Mouse (Mus musculus) intestine, embryonic 14.5 days (tissue): ENCODE results near the gene Zdhhc6. TPM values are rescaled to one million over a fixed set of nuclear protein-coding genes. Genes with fewer than 3 reads are reported as not detected.

ENCODE experiments used
- ATAC-seq: fragments of 200-750 bp; cut with Nextera tagmentation; replicated peaks from 2 replicates; pipeline ENCODE4 v1.8.0; 2017; ENCODE audit warnings: low read depth, moderate number of reproducible peaks, moderate TSS enrichment, moderate library complexity; ENCODE audit not compliant: low FRiP score, low TSS enrichment
- DNase-seq: peaks from one replicate; pipeline ENCODE4 v3.0.0-alpha.2; 2018; ENCODE audit warnings: low spot score
- H3K27ac ChIP-seq: fragments of 300-500 bp; sonication (generic); 2 replicates; pipeline ENCODE4 v1.5.1; 2014; ENCODE audit warnings: low read depth, mild to moderate bottlenecking, control low read depth
- H3K27me3 ChIP-seq: fragments of 300-500 bp; sonication (generic); replicated peaks from 2 replicates; pipeline ENCODE4 v1.6.1; 2014; ENCODE audit warnings: low read length, control low read depth; ENCODE audit not compliant: control insufficient read depth, insufficient read depth
- H3K36me3 ChIP-seq: fragments of 300-500 bp; sonication (generic); 2 replicates; pipeline ENCODE4 v1.6.1; 2014; ENCODE audit warnings: low read length, control low read depth; ENCODE audit not compliant: control insufficient read depth, insufficient read depth
- H3K4me1 ChIP-seq: fragments of 300-500 bp; sonication (generic); replicated peaks from 2 replicates; pipeline ENCODE4 v1.6.1; 2014; ENCODE audit warnings: low read length, control low read depth, mixed read lengths; ENCODE audit not compliant: control insufficient read depth, insufficient read depth
- H3K4me2 ChIP-seq: fragments of 300-500 bp; sonication (generic); 2 replicates; pipeline ENCODE4 v1.6.1; 2014; ENCODE audit warnings: low read length
- H3K4me3 ChIP-seq: fragments of 300-500 bp; sonication (generic); 2 replicates; pipeline ENCODE4 v1.5.1; 2014; ENCODE audit warnings: low read depth, low read length, control low read depth, mixed read lengths
- H3K9ac ChIP-seq: fragments of 300-500 bp; sonication (generic); 2 replicates; pipeline ENCODE4 v1.6.1; 2014; ENCODE audit warnings: mild to moderate bottlenecking, low read length
- H3K9me3 ChIP-seq: fragments of 300-500 bp; sonication (generic); 2 replicates; pipeline ENCODE4 v1.6.1; 2016; ENCODE audit warnings: low read length, control low read depth; ENCODE audit not compliant: control insufficient read depth
- WGBS: fragments of 180-500 bp; shearing (Covaris S2); extraction: QIAGEN DNeasy Blood & Tissue Kit; methylation state at CpG from one replicate; pipeline ENCODE4 v1.1.7; 2014; 5-methylcytosine and 5-hydroxymethylcytosine counted together
- polyA plus RNA-seq: library from polyadenylated mRNA; unstranded; fragments of >200 nt; fragmentation: Nextera tagmentation; extraction: Ambion mirVana; gene quantifications from 2 replicates; pipeline ENCODE4 v1.2.1, GENCODE M21; 2014

The Zdhhc6 gene
- polyA plus RNA-seq, 1 experiment from 2014 or later, result 102 TPM

- H3K4me3 ChIP-seq, result no peak within 1 kb of the TSS
- no peak within 1 kb of the TSS for H3K27ac ChIP-seq
- no peaks in the 10 kb centered on the region; the same call in 1 of the 2 replicates for H3K4me1 ChIP-seq
- H3K9ac ChIP-seq, result no peak within 1 kb of the TSS
- ATAC-seq, result no peak
- H3K4me2 ChIP-seq, result no peak within 1 kb of the TSS
- DNase-seq, result no peak
- H3K36me3 ChIP-seq, result no peaks in the 10 kb centered on the region
- 0 out of 2 replicates have a peak, but pooled peaks cover 3% of the 10 kb centered on the region for H3K9me3 ChIP-seq
- 94% methylated on average over 9 of the region's 9 CpGs for WGBS
- no peaks in the 10 kb centered on the region for H3K27me3 ChIP-seq
These were observed 64.3 kb downstream of the Zdhhc6 start, which contains the start of gene Acsl5 for GRCm38 (mm10) chr19:55251383-55252124. Gene Acsl5, plus strand, starts transcription at chr19:55251938.

GRCm38 (mm10) chr19:55250451-55250850, 65.4 kb downstream of the Zdhhc6 start:
- Histone ChIP-seq H3K27ac (no peak overlapping the region), H3K4me2 (no peak overlapping the region), H3K9ac (no peak overlapping the region), H3K4me1 (no peaks in the 10 kb centered on the region; the same call in 1 of the 2 replicates), H3K9me3 (0 out of 2 replicates have a peak, but pooled peaks cover 3% of the 10 kb centered on the region), H3K27me3 (no peaks in the 10 kb centered on the region), H3K4me3 (no peak overlapping the region), H3K36me3 (no peaks in the 10 kb centered on the region)
- WGBS, result 89% methylated on average over 5 of the region's 5 CpGs
- no peak for ATAC-seq
- DNase-seq, result no peak

GRCm38 (mm10) chr19:55247991-55248520, 67.8 kb downstream of the Zdhhc6 start:
- 50% methylated on average over 9 of the region's 9 CpGs for WGBS
- no peak for ATAC-seq
- Histone ChIP-seq H3K27me3 (no peaks in the 10 kb centered on the region), H3K27ac (no peak overlapping the region), H3K36me3 (no peaks in the 10 kb centered on the region), H3K4me2 (no peak overlapping the region), H3K9ac (no peak overlapping the region), H3K4me3 (no peak overlapping the region), H3K4me1 (no peaks in the 10 kb centered on the region; the same call in 1 of the 2 replicates), H3K9me3 (0 out of 2 replicates have a peak, but pooled peaks cover 3% of the 10 kb centered on the region)
- no peak for DNase-seq

- no peak for DNase-seq
- no peak for ATAC-seq
- H3K9me3 ChIP-seq, result 0 out of 2 replicates have a peak, but pooled peaks cover 3% of the 10 kb centered on the region
- no peak overlapping the region for H3K4me2 ChIP-seq
- no peak overlapping the region for H3K9ac ChIP-seq
- no peaks in the 10 kb centered on the region for H3K4me1 ChIP-seq
- 79% methylated on average over 5 of the region's 5 CpGs for WGBS
- H3K4me3 ChIP-seq, result no peak overlapping the region
- no peaks in the 10 kb centered on the region for H3K36me3 ChIP-seq
- no peak overlapping the region for H3K27ac ChIP-seq
- no peaks in the 10 kb centered on the region for H3K27me3 ChIP-seq
These were observed 68.3 kb downstream of the Zdhhc6 start for GRCm38 (mm10) chr19:55247563-55247962.

GRCm38 (mm10) chr19:55244791-55245231, 71.0 kb downstream of the Zdhhc6 start:
- H3K4me1 ChIP-seq, result no peaks in the 10 kb centered on the region
- no peak overlapping the region for H3K4me3 ChIP-seq
- H3K4me2 ChIP-seq, result no peak overlapping the region
- no peaks in the 10 kb centered on the region for H3K27me3 ChIP-seq
- H3K9me3 ChIP-seq, result no peaks in the 10 kb centered on the region
- ATAC-seq (0 out of 2 replicates have a peak, but pooled peaks have one; percentile 50), DNase-seq (peak; percentile 57)
- H3K27ac ChIP-seq, result no peak overlapping the region
- WGBS, result 21% methylated on average over 7 of the region's 7 CpGs
- no peak overlapping the region for H3K9ac ChIP-seq
- no peaks in the 10 kb centered on the region for H3K36me3 ChIP-seq

- Histone ChIP-seq H3K4me2 (no peak within 1 kb of the TSS), H3K4me3 (no peak within 1 kb of the TSS), H3K36me3 (no peaks in the 10 kb centered on the region), H3K9me3 (no peaks in the 10 kb centered on the region), H3K27me3 (no peaks in the 10 kb centered on the region), H3K27ac (no peak within 1 kb of the TSS), H3K9ac (no peak within 1 kb of the TSS), H3K4me1 (no peaks in the 10 kb centered on the region)
- WGBS, result 76% methylated on average over 6 of the region's 6 CpGs
- DNase-seq, result no peak
- ATAC-seq, result no peak
These were observed 74.6 kb downstream of the Zdhhc6 start, which contains the start of gene Gucy2g for GRCm38 (mm10) chr19:55241186-55241645. Gene Gucy2g, minus strand, starts transcription at chr19:55241236.

GRCm38 (mm10) chr19:55239766-55240426, 75.9 kb downstream of the Zdhhc6 start:
- Histone ChIP-seq H3K27me3 (no peaks in the 10 kb centered on the region), H3K9ac (no peak overlapping the region), H3K27ac (no peak overlapping the region), H3K4me2 (no peak overlapping the region), H3K9me3 (no peaks in the 10 kb centered on the region), H3K4me1 (no peaks in the 10 kb centered on the region), H3K4me3 (no peak overlapping the region), H3K36me3 (no peaks in the 10 kb centered on the region)
- DNase-seq (no peak), ATAC-seq (no peak)
- WGBS, result 58% methylated on average over 6 of the region's 6 CpGs

- no peak overlapping the region for H3K9ac ChIP-seq
- H3K27ac ChIP-seq, result no peak overlapping the region
- ATAC-seq, result no peak
- H3K4me2 ChIP-seq, result no peak overlapping the region
- no peak overlapping the region for H3K4me3 ChIP-seq
- no peaks in the 10 kb centered on the region for H3K27me3 ChIP-seq
- 82% methylated on average over 5 of the region's 5 CpGs for WGBS
- no peaks in the 10 kb centered on the region for H3K9me3 ChIP-seq
- no peaks in the 10 kb centered on the region for H3K36me3 ChIP-seq
- no peak for DNase-seq
- H3K4me1 ChIP-seq, result no peaks in the 10 kb centered on the region
These were observed 79.3 kb downstream of the Zdhhc6 start for GRCm38 (mm10) chr19:55236564-55236963.
